Mouse (Mus musculus) left cerebral cortex, adult 9 months (tissue): Measurements from ENCODE around the gene Pla2g4a.
A peak's percentile ranks its signal among the peaks of the same experiment; 100 is the strongest.

Experiments
- DNase-seq, 2 experiments: peaks; one replicate each; pipeline ENCODE4 v3.0.0; 2022; ENCODE audit warnings: low spot score in 2 of 2

Pla2g4a gene

GRCm38 (mm10) chr1:149960734-149961424 is at the start of gene Pla2g4a:
Pla2g4a (minus strand) TSS chr1:149961290.
- DNase-seq: peak in 1 of 2 experiments; percentile 31

- no peak for DNase-seq
Measured at GRCm38 (mm10) chr1:150010629-150010979, 49.5 kb upstream of the Pla2g4a start.

GRCm38 (mm10) chr1:150009968-150010628 is 49.0 kb upstream of the Pla2g4a start:
- no peak for DNase-seq

GRCm38 (mm10) chr1:150009134-150009533 is 48.0 kb upstream of the Pla2g4a start:
- DNase-seq: no peak

- no peak for DNase-seq
Measured at GRCm38 (mm10) chr1:149975626-149976025, 14.5 kb upstream of the Pla2g4a start.

- no peak for DNase-seq
Measured at GRCm38 (mm10) chr1:149965826-149966225, 4.7 kb upstream of the Pla2g4a start.

- DNase-seq: no peak
Measured at GRCm38 (mm10) chr1:149961425-149962303, 574 bp upstream of the Pla2g4a start.

GRCm38 (mm10) chr1:149960251-149960650 is 839 bp downstream of the Pla2g4a start:
- DNase-seq: no peak

GRCm38 (mm10) chr1:149959069-149959468 is 2.0 kb downstream of the Pla2g4a start:
- DNase-seq: no peak

- no peak for DNase-seq
Measured at GRCm38 (mm10) chr1:149955482-149955881, 5.6 kb downstream of the Pla2g4a start.

- no peak for DNase-seq
Measured at GRCm38 (mm10) chr1:149954026-149954425, 7.1 kb downstream of the Pla2g4a start.

GRCm38 (mm10) chr1:149952050-149952449 is 9.0 kb downstream of the Pla2g4a start:
- DNase-seq: no peak

- DNase-seq: no peak
Measured at GRCm38 (mm10) chr1:149950656-149951055, 10.4 kb downstream of the Pla2g4a start.

- DNase-seq: no peak
Measured at GRCm38 (mm10) chr1:149950254-149950653, 10.8 kb downstream of the Pla2g4a start.

- no peak for DNase-seq
Measured at GRCm38 (mm10) chr1:149949334-149949733, 11.8 kb downstream of the Pla2g4a start.

- DNase-seq: no peak
Measured at GRCm38 (mm10) chr1:149948066-149948825, 12.8 kb downstream of the Pla2g4a start.

GRCm38 (mm10) chr1:149946993-149947392 is 14.1 kb downstream of the Pla2g4a start:
- no peak for DNase-seq

- no peak for DNase-seq
Measured at GRCm38 (mm10) chr1:149946432-149946831, 14.7 kb downstream of the Pla2g4a start.

- DNase-seq: no peak
Measured at GRCm38 (mm10) chr1:149943611-149944010, 17.5 kb downstream of the Pla2g4a start.

GRCm38 (mm10) chr1:149940301-149940700 is 20.8 kb downstream of the Pla2g4a start:
- no peak for DNase-seq

GRCm38 (mm10) chr1:149939261-149940032 is 21.6 kb downstream of the Pla2g4a start:
- no peak for DNase-seq
